Mouse (Mus musculus) hindbrain, embryonic 12.5 days (tissue): Measurements from ENCODE around the gene Bpifb6. TPM values are rescaled to one million over a fixed set of nuclear protein-coding genes. Genes with fewer than 3 reads are reported as not detected.

Experiments
- ATAC-seq: fragments of 200-750 bp; cut with Nextera tagmentation; 2 replicates; pipeline ENCODE4 v1.8.0; 2017; ENCODE audit warnings: moderate TSS enrichment; ENCODE audit not compliant: low FRiP score
- H3K27ac ChIP-seq: fragments of 300-500 bp; sonication (generic); 2 replicates; pipeline ENCODE4 v1.5.1; 2016; ENCODE audit warnings: mild to moderate bottlenecking
- H3K27me3 ChIP-seq: fragments of 300-500 bp; sonication (generic); 2 replicates; pipeline ENCODE4 v1.6.1; 2016; ENCODE audit warnings: mild to moderate bottlenecking
- H3K36me3 ChIP-seq: fragments of 300-500 bp; sonication (generic); 2 replicates; pipeline ENCODE4 v1.6.1; 2016; ENCODE audit warnings: mild to moderate bottlenecking
- H3K4me1 ChIP-seq: fragments of 300-500 bp; sonication (generic); 2 replicates; pipeline ENCODE4 v1.6.1; 2016
- H3K4me2 ChIP-seq: fragments of 300-500 bp; sonication (generic); replicated peaks from 2 replicates; pipeline ENCODE4 v1.6.1; 2016; ENCODE audit warnings: mild to moderate bottlenecking
- H3K4me3 ChIP-seq: fragments of 300-500 bp; sonication (generic); 2 replicates; pipeline ENCODE4 v1.5.1; 2016; ENCODE audit warnings: mild to moderate bottlenecking
- H3K9ac ChIP-seq: fragments of 300-500 bp; sonication (generic); 2 replicates; pipeline ENCODE4 v1.6.1; 2016; ENCODE audit warnings: mild to moderate bottlenecking, moderate library complexity
- H3K9me3 ChIP-seq: fragments of 300-500 bp; sonication (generic); replicated peaks from 2 replicates; pipeline ENCODE4 v1.6.1; 2016; ENCODE audit warnings: mild to moderate bottlenecking
- WGBS: fragments of 180-500 bp; shearing (Covaris S2); methylation state at CpG from one replicate; pipeline ENCODE4 v1.1.7; 2016; 5-methylcytosine and 5-hydroxymethylcytosine counted together
- polyA plus RNA-seq: library from polyadenylated mRNA; unstranded; fragments of >200 nt; fragmentation: Nextera tagmentation; extraction: Ambion mirVana; gene quantifications from 2 replicates; pipeline ENCODE4 v1.2.1, GENCODE M21; 2016

Gene Bpifb6
- polyA plus RNA-seq, 1 experiment from 2014 or later, result not detected

- no peak within 1 kb of the TSS for H3K27ac ChIP-seq
- no peaks in the 10 kb centered on the region for H3K9me3 ChIP-seq
- no peaks in the 10 kb centered on the region for H3K36me3 ChIP-seq
- H3K4me2 ChIP-seq, result no peak within 1 kb of the TSS
- H3K4me3 ChIP-seq, result no peak within 1 kb of the TSS
- H3K4me1 ChIP-seq, result no peaks in the 10 kb centered on the region; the same call in 1 of the 2 replicates
- no peaks in the 10 kb centered on the region for H3K27me3 ChIP-seq
- no peak within 1 kb of the TSS for H3K9ac ChIP-seq
- WGBS, result 62% methylated on average over 8 of the region's 8 CpGs
- no peak for ATAC-seq
Observed at GRCm38 (mm10) chr2:153917930-153918329, 17.7 kb downstream of the Bpifb6 start, which contains the start of gene Bpifb3. Bpifb3 (plus strand) TSS chr2:153918230.

GRCm38 (mm10) chr2:153921246-153921645, 21.1 kb downstream of the Bpifb6 start:
- Histone ChIP-seq H3K9me3 (no peaks in the 10 kb centered on the region), H3K4me1 (no peaks in the 10 kb centered on the region; the same call in 1 of the 2 replicates)

GRCm38 (mm10) chr2:153929871-153930413, 29.8 kb downstream of the Bpifb6 start:
- H3K4me1 ChIP-seq, result peaks cover 5% of the 10 kb centered on the region
- WGBS, result 43% methylated on average over 3 of the region's 3 CpGs
- no peak for ATAC-seq
- H3K4me2 ChIP-seq, result no peak overlapping the region
- H3K9ac ChIP-seq, result no peak overlapping the region
- H3K36me3 ChIP-seq, result no peaks in the 10 kb centered on the region
- no peak overlapping the region for H3K4me3 ChIP-seq
- H3K27me3 ChIP-seq, result no peaks in the 10 kb centered on the region
- H3K27ac ChIP-seq, result no peak overlapping the region
- no peaks in the 10 kb centered on the region for H3K9me3 ChIP-seq

More at GRCm38 (mm10) chr2:153921246-153921645, 21.1 kb downstream of the Bpifb6 start:
- H3K27me3 ChIP-seq, result no peaks in the 10 kb centered on the region
- WGBS, result 83% methylated on average over 6 of the region's 6 CpGs
- no peak overlapping the region for H3K9ac ChIP-seq
- no peak overlapping the region for H3K4me3 ChIP-seq
- H3K4me2 ChIP-seq, result no peak overlapping the region
- H3K36me3 ChIP-seq, result no peaks in the 10 kb centered on the region
- H3K27ac ChIP-seq, result no peak overlapping the region
- no peak for ATAC-seq

GRCm38 (mm10) chr2:153931125-153931524, 30.9 kb downstream of the Bpifb6 start:
- no peak overlapping the region for H3K27ac ChIP-seq
- H3K9me3 ChIP-seq, result no peaks in the 10 kb centered on the region
- H3K9ac ChIP-seq, result no peak overlapping the region; the same call in 1 of the 2 replicates
- no peak overlapping the region for H3K4me3 ChIP-seq
- peaks cover 5% of the 10 kb centered on the region for H3K4me1 ChIP-seq
- H3K4me2 ChIP-seq, result no peak overlapping the region
- 52% methylated on average over 6 of the region's 6 CpGs for WGBS
- H3K36me3 ChIP-seq, result no peaks in the 10 kb centered on the region
- H3K27me3 ChIP-seq, result no peaks in the 10 kb centered on the region
- ATAC-seq, result no peak

- no peak overlapping the region for H3K9ac ChIP-seq
- WGBS, result 64% methylated on average over 6 of the region's 6 CpGs
- H3K9me3 ChIP-seq, result no peaks in the 10 kb centered on the region
- H3K4me3 ChIP-seq, result no peak overlapping the region
- no peak for ATAC-seq
- no peak overlapping the region for H3K4me2 ChIP-seq
- peaks cover 5% of the 10 kb centered on the region for H3K4me1 ChIP-seq
- no peaks in the 10 kb centered on the region for H3K36me3 ChIP-seq
- H3K27me3 ChIP-seq, result no peaks in the 10 kb centered on the region
- no peak overlapping the region for H3K27ac ChIP-seq
Observed at GRCm38 (mm10) chr2:153933311-153933710, 33.1 kb downstream of the Bpifb6 start.

- Histone ChIP-seq H3K4me3 (no peak overlapping the region), H3K9ac (no peak overlapping the region), H3K27ac (no peak overlapping the region), H3K9me3 (no peaks in the 10 kb centered on the region), H3K27me3 (no peaks in the 10 kb centered on the region), H3K4me2 (no peak overlapping the region), H3K4me1 (peaks cover 5% of the 10 kb centered on the region), H3K36me3 (no peaks in the 10 kb centered on the region)
- ATAC-seq, result no peak
- 91% methylated on average over 6 of the region's 6 CpGs for WGBS
Observed at GRCm38 (mm10) chr2:153935348-153935747, 35.2 kb downstream of the Bpifb6 start.

GRCm38 (mm10) chr2:153937843-153938242, 37.7 kb downstream of the Bpifb6 start, which contains the start of gene Bpifb4:
Bpifb4 (plus strand) TSS chr2:153938212.
- ATAC-seq, result no peak
- H3K4me2 ChIP-seq, result no peak within 1 kb of the TSS
- H3K27me3 ChIP-seq, result no peaks in the 10 kb centered on the region
- no peaks in the 10 kb centered on the region for H3K36me3 ChIP-seq
- H3K4me3 ChIP-seq, result no peak within 1 kb of the TSS
- H3K9ac ChIP-seq, result no peak within 1 kb of the TSS
- no peaks in the 10 kb centered on the region for H3K9me3 ChIP-seq
- WGBS, result 87% methylated on average over 5 of the region's 5 CpGs
- H3K27ac ChIP-seq, result no peak within 1 kb of the TSS
- no peaks in the 10 kb centered on the region for H3K4me1 ChIP-seq

GRCm38 (mm10) chr2:153943537-153943936, 43.3 kb downstream of the Bpifb6 start:
- Histone ChIP-seq H3K4me2 (no peak overlapping the region), H3K27ac (no peak overlapping the region), H3K36me3 (no peaks in the 10 kb centered on the region), H3K4me3 (no peak overlapping the region), H3K9me3 (no peaks in the 10 kb centered on the region), H3K4me1 (no peaks in the 10 kb centered on the region), H3K27me3 (no peaks in the 10 kb centered on the region), H3K9ac (no peak overlapping the region)
- WGBS, result 36% methylated on average over 3 of the region's 3 CpGs
- no peak for ATAC-seq

- Histone ChIP-seq H3K4me1 (no peaks in the 10 kb centered on the region), H3K27ac (no peak overlapping the region), H3K4me2 (no peak overlapping the region), H3K4me3 (no peak overlapping the region), H3K9me3 (no peaks in the 10 kb centered on the region), H3K36me3 (no peaks in the 10 kb centered on the region), H3K9ac (no peak overlapping the region), H3K27me3 (no peaks in the 10 kb centered on the region)
- ATAC-seq, result no peak
- 93% methylated on average over 8 of the region's 8 CpGs for WGBS
Observed at GRCm38 (mm10) chr2:153944567-153944966, 44.4 kb downstream of the Bpifb6 start.

GRCm38 (mm10) chr2:153952897-153953296, 52.7 kb downstream of the Bpifb6 start:
- no peak overlapping the region for H3K27ac ChIP-seq
- H3K4me2 ChIP-seq, result no peak overlapping the region
- 27% methylated on average over 6 of the region's 6 CpGs for WGBS
- H3K9me3 ChIP-seq, result no peaks in the 10 kb centered on the region
- H3K9ac ChIP-seq, result no peak overlapping the region
- H3K27me3 ChIP-seq, result no peaks in the 10 kb centered on the region
- H3K36me3 ChIP-seq, result no peaks in the 10 kb centered on the region
- no peak for ATAC-seq
- H3K4me3 ChIP-seq, result no peak overlapping the region
- H3K4me1 ChIP-seq, result no peaks in the 10 kb centered on the region

GRCm38 (mm10) chr2:153953836-153954235, 53.6 kb downstream of the Bpifb6 start:
- Histone ChIP-seq H3K27me3 (no peaks in the 10 kb centered on the region), H3K9me3 (no peaks in the 10 kb centered on the region), H3K27ac (no peak overlapping the region), H3K4me1 (no peaks in the 10 kb centered on the region), H3K36me3 (no peaks in the 10 kb centered on the region), H3K9ac (no peak overlapping the region), H3K4me2 (peak overlapping the region; percentile 33), H3K4me3 (no peak overlapping the region)
- 14% methylated on average over 6 of the region's 6 CpGs for WGBS
- ATAC-seq, result no peak
